Mouse (Mus musculus) kidney, adult 2 months (tissue): ENCODE data around the gene Ndufc1.

ENCODE experiments used
- CTCF ChIP-seq: fragments of 200-500 bp; conservative IDR thresholded peaks from 2 replicates; pipeline ENCODE4 v1.5.1; 2011; ENCODE audit warnings: low read depth, mild to moderate bottlenecking, control low read depth, low read length, moderate library complexity, mixed read lengths; ENCODE audit not compliant: insufficient read depth, insufficient read length
- POLR2A ChIP-seq: fragments of 200-500 bp; IDR thresholded peaks from one replicate; pipeline ENCODE4 v1.6.1; 2011; ENCODE audit warnings: low read depth, low read length, control low read depth

DNA sequence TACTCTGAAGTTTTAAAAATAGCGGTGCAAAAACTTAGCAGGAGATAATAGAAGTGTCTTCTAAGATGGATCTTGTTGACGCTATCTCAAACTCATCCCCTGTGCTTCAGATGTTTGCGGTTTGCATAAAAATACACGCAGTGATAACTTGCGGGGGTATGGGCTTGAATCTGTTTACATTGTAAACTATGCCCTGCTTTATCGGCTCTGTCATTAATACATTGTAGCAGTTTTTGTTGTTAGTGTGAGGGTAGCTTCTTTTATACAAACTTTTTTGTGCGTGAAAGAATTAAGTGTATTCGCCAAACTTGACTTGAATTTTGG lies 8.3 kb upstream of the Ndufc1 start:
- TF ChIP-seq CTCF, result no peak
- no peak for TF ChIP-seq POLR2A
